Mouse (Mus musculus) spleen, embryonic (tissue): ENCODE measurements around the gene Fbxl21.

Experiments used
- CTCF ChIA-PET: fragments of 350-600 bp; sonication (Branson Sonifier 250); formaldehyde crosslinking; loops from one replicate; lab custom pipeline; 2022; lab: Charles Lee

Fbxl21 gene

GRCm38 (mm10) chr13:56522081-56522820, at the start of gene Fbxl21:
TSS of gene Fbxl21 (plus strand) at chr13:56522472.
- CTCF ChIA-PET = interaction anchor here (0.5 kb wide), 1 partner anchor 53 kb away, joined by 4 read pairs; no protein-coding TSS in a partner anchor

- CTCF ChIA-PET = no interaction called here
Observed at GRCm38 (mm10) chr13:56472661-56473060, 49.6 kb upstream of the Fbxl21 start.

- CTCF ChIA-PET = no interaction called here
Observed at GRCm38 (mm10) chr13:56475363-56475762, 46.9 kb upstream of the Fbxl21 start.

GRCm38 (mm10) chr13:56476790-56477189, 45.5 kb upstream of the Fbxl21 start:
- CTCF ChIA-PET = no interaction called here

GRCm38 (mm10) chr13:56477271-56477670, 45.0 kb upstream of the Fbxl21 start:
- CTCF ChIA-PET = no interaction called here

- CTCF ChIA-PET = no interaction called here
Observed at GRCm38 (mm10) chr13:56478027-56478426, 44.2 kb upstream of the Fbxl21 start.

- CTCF ChIA-PET = no interaction called here
Observed at GRCm38 (mm10) chr13:56482146-56482545, 40.1 kb upstream of the Fbxl21 start, which contains the start of gene Il9. TSS of gene Il9 (minus strand) at chr13:56482246.

- CTCF ChIA-PET = no interaction called here
Observed at GRCm38 (mm10) chr13:56488012-56488411, 34.3 kb upstream of the Fbxl21 start.

- CTCF ChIA-PET = no interaction called here
Observed at GRCm38 (mm10) chr13:56494440-56494839, 27.8 kb upstream of the Fbxl21 start.

GRCm38 (mm10) chr13:56500132-56500531, 22.1 kb upstream of the Fbxl21 start:
- CTCF ChIA-PET = no interaction called here

- CTCF ChIA-PET = no interaction called here
Observed at GRCm38 (mm10) chr13:56500636-56501035, 21.6 kb upstream of the Fbxl21 start.

- CTCF ChIA-PET = interaction anchor here (0.6 kb wide), 1 partner anchor 840 kb away, joined by 3 read pairs; no protein-coding TSS in a partner anchor
Observed at GRCm38 (mm10) chr13:56501866-56502420, 20.3 kb upstream of the Fbxl21 start.

- CTCF ChIA-PET = interaction anchor here (0.6 to 0.7 kb wide), 2 partner anchors 22 to 717 kb away, joined by 3 to 7 read pairs; no protein-coding TSS in a partner anchor
Observed at GRCm38 (mm10) chr13:56506871-56507496, 15.3 kb upstream of the Fbxl21 start.

GRCm38 (mm10) chr13:56509796-56510195, 12.5 kb upstream of the Fbxl21 start:
- CTCF ChIA-PET = no interaction called here

GRCm38 (mm10) chr13:56513595-56513994, 8.7 kb upstream of the Fbxl21 start:
- CTCF ChIA-PET = no interaction called here

GRCm38 (mm10) chr13:56516311-56516710, 6.0 kb upstream of the Fbxl21 start:
- CTCF ChIA-PET = no interaction called here

- CTCF ChIA-PET = no interaction called here
Observed at GRCm38 (mm10) chr13:56516816-56517215, 5.5 kb upstream of the Fbxl21 start.

- CTCF ChIA-PET = no interaction called here
Observed at GRCm38 (mm10) chr13:56522821-56523167, 522 bp downstream of the Fbxl21 start.

GRCm38 (mm10) chr13:56526871-56527270, 4.6 kb downstream of the Fbxl21 start:
- CTCF ChIA-PET = no interaction called here

- CTCF ChIA-PET = no interaction called here
Observed at GRCm38 (mm10) chr13:56527846-56528245, 5.6 kb downstream of the Fbxl21 start.

GRCm38 (mm10) chr13:56528281-56528680, 6.0 kb downstream of the Fbxl21 start:
- CTCF ChIA-PET = no interaction called here

- CTCF ChIA-PET = no interaction called here
Observed at GRCm38 (mm10) chr13:56529031-56529430, 6.8 kb downstream of the Fbxl21 start.

- CTCF ChIA-PET = interaction anchor here (0.7 kb wide), 1 partner anchor 130 kb away, joined by 3 read pairs; no protein-coding TSS in a partner anchor
Observed at GRCm38 (mm10) chr13:56529685-56530084, 7.4 kb downstream of the Fbxl21 start.
